Mouse (Mus musculus) urinary bladder, postnatal 36 days (tissue): ENCODE measurements at regions not wholly inside any gene's neighbourhood (a gene's known extent, or its start where the extent isn't known, plus 50 kb on each side); places are given as distances from the start of the nearest gene placed in this dataset.

ENCODE experiments used
- DNase-seq, 2 experiments: peaks; one replicate each; pipeline ENCODE4 v3.0.0; 2022; ENCODE audit warnings: low spot score in 2 of 2, mixed read lengths in 1 of 2

GRCm38 (mm10) chr11:37650095-37650494 is 414.3 kb upstream of the Tenm2 start:
- DNase-seq, result no peak

- DNase-seq, result no peak
These were observed 387.5 kb upstream of the Tenm2 start for GRCm38 (mm10) chr11:37623290-37623689.

GRCm38 (mm10) chr11:37600533-37600932 is 364.8 kb upstream of the Tenm2 start:
- DNase-seq, result no peak

GRCm38 (mm10) chr11:37582236-37582635 is 346.5 kb upstream of the Tenm2 start:
- DNase-seq, result no peak

GRCm38 (mm10) chr11:37533624-37534023 is 297.9 kb upstream of the Tenm2 start:
- DNase-seq, result no peak

- DNase-seq, result peak in 1 of 2 experiments; percentile 1
These were observed 296.7 kb upstream of the Tenm2 start for GRCm38 (mm10) chr11:37532476-37532875.

GRCm38 (mm10) chr11:37498463-37499015 is 262.8 kb upstream of the Tenm2 start:
- DNase-seq, result no peak

- DNase-seq, result no peak
These were observed 262.1 kb upstream of the Tenm2 start for GRCm38 (mm10) chr11:37497874-37498273.

GRCm38 (mm10) chr11:37480236-37480635 is 244.5 kb upstream of the Tenm2 start:
- no peak for DNase-seq

- no peak for DNase-seq
These were observed 243.3 kb upstream of the Tenm2 start for GRCm38 (mm10) chr11:37478970-37479482.

- DNase-seq, result no peak
These were observed 238.3 kb upstream of the Tenm2 start for GRCm38 (mm10) chr11:37474068-37474467.

GRCm38 (mm10) chr11:37463658-37464420 is 228.1 kb upstream of the Tenm2 start:
- no peak for DNase-seq

- DNase-seq, result no peak
These were observed 226.6 kb upstream of the Tenm2 start for GRCm38 (mm10) chr11:37462375-37462774.

GRCm38 (mm10) chr11:37447361-37447760 is 211.6 kb upstream of the Tenm2 start:
- no peak for DNase-seq

GRCm38 (mm10) chr11:37446626-37447025 is 210.9 kb upstream of the Tenm2 start:
- no peak for DNase-seq

- DNase-seq, result no peak
These were observed 207.0 kb upstream of the Tenm2 start for GRCm38 (mm10) chr11:37442781-37443180.

- no peak for DNase-seq
These were observed 198.8 kb upstream of the Tenm2 start for GRCm38 (mm10) chr11:37434600-37434999.

GRCm38 (mm10) chr11:37424312-37425169 is 188.8 kb upstream of the Tenm2 start:
- DNase-seq, result no peak

GRCm38 (mm10) chr11:37412868-37413267 is 177.1 kb upstream of the Tenm2 start:
- no peak for DNase-seq

GRCm38 (mm10) chr11:37367971-37368370 is 132.2 kb upstream of the Tenm2 start:
- DNase-seq, result no peak

GRCm38 (mm10) chr11:37364430-37364829 is 128.7 kb upstream of the Tenm2 start:
- DNase-seq, result peak; percentile 3 to 8

GRCm38 (mm10) chr11:37355074-37355473 is 119.3 kb upstream of the Tenm2 start:
- no peak for DNase-seq
